Mouse (Mus musculus): Measurements from ENCODE around the gene Ifitm5.
"Not testable (repeated sequence)": the region's sequence is repeated elsewhere in the genome, so short reads cannot be mapped to it uniquely, and the experiment has no call there.

- TF ChIP-seq CTCF (IDR thresholded peaks at IDR 0.05; ENCODE audit: extremely low read depth, insufficient read depth, insufficient read length, insufficient replicate concordance); POLR2A (IDR thresholded peaks at IDR 0.05; ENCODE audit: low read depth, low read length): not testable (repeated sequence)
Observed at GRCm38 (mm10) chr7:140968710-140969109, 18.6 kb upstream of the Ifitm5 start.
